Mouse (Mus musculus): ENCODE data around the gene Lgalsl. TPM values are rescaled to one million over a fixed set of nuclear protein-coding genes. Genes with fewer than 3 reads are reported as not detected.

Lgalsl gene
- polyA plus RNA-seq, 2 experiments, result 25.5 to 52.0 TPM

DNA sequence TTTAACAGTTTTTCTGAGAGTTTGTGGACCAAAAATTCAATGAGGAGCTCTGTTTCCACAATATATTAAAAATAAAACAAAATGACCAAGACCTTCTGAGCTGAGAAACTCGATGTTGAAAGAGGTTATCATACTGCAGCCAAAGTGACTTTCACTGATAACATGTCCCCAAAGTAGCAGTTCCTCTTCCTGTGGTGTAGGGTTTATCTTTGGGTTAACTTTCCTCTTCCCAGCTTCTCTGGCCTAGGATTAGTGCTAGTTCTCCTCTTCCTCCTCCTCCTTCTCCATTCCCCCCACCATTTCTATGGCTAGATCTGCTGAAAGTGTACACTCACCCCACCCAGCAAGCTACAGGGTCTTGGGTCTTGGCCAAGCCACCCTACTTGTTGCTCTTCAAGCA lies 52.6 kb downstream of the Lgalsl start:
- no peaks in the 10 kb centered on the region for H3K4me1 ChIP-seq (ENCODE audit: control insufficient read depth, insufficient read depth, low read length)
- no peak overlapping the region for H3K27ac ChIP-seq (replicated peaks; ENCODE audit: low read depth, low read length)
- H3K9ac ChIP-seq (ENCODE audit: low read depth, low read length, severe bottlenecking), result no peak overlapping the region
- H3K27me3 ChIP-seq (ENCODE audit: control insufficient read depth, insufficient read depth, low read length), result no peaks in the 10 kb centered on the region
- TF ChIP-seq POLR2A (IDR thresholded peaks at IDR 0.05; ENCODE audit: borderline replicate concordance, extremely low read depth, insufficient read depth, insufficient read length), result no peak
- no peak for DNase-seq (ENCODE audit: low spot score)
- 71% methylated on average over 1 of the region's 1 CpGs for WGBS
- no peak overlapping the region for H3K4me2 ChIP-seq (replicated peaks; ENCODE audit: low read depth, low read length, severe bottlenecking)
- no peak for ATAC-seq (ENCODE audit: low FRiP score, low read depth)
- no peaks in the 10 kb centered on the region for H3K9me3 ChIP-seq (ENCODE audit: control insufficient read depth, low read length)
- no peaks in the 10 kb centered on the region for H3K36me3 ChIP-seq (ENCODE audit: control insufficient read depth, insufficient read depth, low read length)
- no peak overlapping the region for H3K4me3 ChIP-seq (replicated peaks; ENCODE audit: low read length)

DNA sequence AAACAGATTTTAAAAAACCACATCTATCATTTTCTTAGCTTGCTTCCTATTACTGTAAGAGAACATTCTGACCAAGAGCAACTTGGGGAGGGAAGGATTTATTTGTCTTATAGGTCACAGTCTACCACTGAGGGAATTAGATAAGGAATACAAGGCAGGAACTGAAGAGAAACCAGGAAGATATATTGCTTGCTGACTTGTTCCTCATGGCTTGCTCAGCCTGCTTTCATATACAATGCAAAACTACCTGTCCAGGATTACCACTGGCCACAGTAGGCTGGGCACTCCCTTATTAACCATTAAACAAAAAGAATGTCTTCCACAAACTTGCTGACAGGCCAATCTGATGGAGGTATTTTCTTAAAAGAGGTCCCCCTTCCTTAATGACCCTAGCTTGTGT lies 54.2 kb downstream of the Lgalsl start:
- Histone ChIP-seq H3K4me2 (replicated peaks; ENCODE audit: low read depth, low read length, severe bottlenecking) (no peak overlapping the region), H3K36me3 (ENCODE audit: control insufficient read depth, insufficient read depth, low read length) (no peaks in the 10 kb centered on the region), H3K27me3 (ENCODE audit: control insufficient read depth, insufficient read depth, low read length) (no peaks in the 10 kb centered on the region), H3K4me1 (ENCODE audit: control insufficient read depth, insufficient read depth, low read length) (no peaks in the 10 kb centered on the region), H3K4me3 (replicated peaks; ENCODE audit: low read length) (no peak overlapping the region), H3K9ac (ENCODE audit: low read depth, low read length, severe bottlenecking) (no peak overlapping the region), H3K27ac (replicated peaks; ENCODE audit: low read depth, low read length) (no peak overlapping the region), H3K9me3 (ENCODE audit: control insufficient read depth, low read length) (no peaks in the 10 kb centered on the region)
- TF ChIP-seq POLR2A (IDR thresholded peaks at IDR 0.05; ENCODE audit: borderline replicate concordance, extremely low read depth, insufficient read depth, insufficient read length), result no peak
- no peak for ATAC-seq (ENCODE audit: low FRiP score, low read depth)
- no peak for DNase-seq (ENCODE audit: low spot score)

Other genes starting within 250 kb of the Lgalsl start
- gene Aftph, start 89.5 kb downstream of the Lgalsl start, polyA plus RNA-seq (2012; rRNA removed), result 25.0 and 33.1 TPM in 2 replicates
- gene Aftph, start 89.5 kb downstream of the Lgalsl start, polyA plus RNA-seq (2014; fragmentation: Nextera tagmentation; extraction: Ambion mirVana), result 19.8 and 21.0 TPM in 2 replicates

Data from limb, embryonic 14.5 days (tissue).